Mouse (Mus musculus) CD4-positive helper T cell, adult 2 months (primary cell): Measurements from ENCODE around the gene Fam20a.
"Not testable (repeated sequence)": the region's sequence is repeated elsewhere in the genome, so short reads cannot be mapped to it uniquely, and the experiment has no call there.

Experiments
- DNase-seq: peaks from one replicate; pipeline ENCODE4 v3.0.0-alpha.2; 2012; ENCODE audit warnings: low read depth, missing footprints, low spot score

The Fam20a gene

DNA sequence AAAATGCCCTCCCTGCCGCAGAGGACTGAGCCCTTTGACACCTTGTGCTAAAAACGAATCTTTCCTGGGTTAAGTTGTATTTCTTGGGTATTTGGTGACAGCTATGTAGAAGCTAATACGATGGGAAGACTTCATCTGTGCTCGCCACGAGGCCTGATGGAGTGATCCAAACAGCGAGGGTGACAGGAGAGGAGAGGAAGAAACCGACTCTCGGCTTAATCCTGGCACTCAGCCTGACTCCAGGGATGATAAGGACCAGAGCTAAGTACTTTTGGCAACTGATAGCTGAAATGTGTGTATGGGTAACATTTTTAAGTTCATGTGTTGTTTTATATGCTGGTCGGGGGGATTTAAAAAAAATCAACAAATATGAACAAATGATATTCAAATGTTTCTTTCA, 41.1 kb downstream of the Fam20a start:
- no peak for DNase-seq

DNA sequence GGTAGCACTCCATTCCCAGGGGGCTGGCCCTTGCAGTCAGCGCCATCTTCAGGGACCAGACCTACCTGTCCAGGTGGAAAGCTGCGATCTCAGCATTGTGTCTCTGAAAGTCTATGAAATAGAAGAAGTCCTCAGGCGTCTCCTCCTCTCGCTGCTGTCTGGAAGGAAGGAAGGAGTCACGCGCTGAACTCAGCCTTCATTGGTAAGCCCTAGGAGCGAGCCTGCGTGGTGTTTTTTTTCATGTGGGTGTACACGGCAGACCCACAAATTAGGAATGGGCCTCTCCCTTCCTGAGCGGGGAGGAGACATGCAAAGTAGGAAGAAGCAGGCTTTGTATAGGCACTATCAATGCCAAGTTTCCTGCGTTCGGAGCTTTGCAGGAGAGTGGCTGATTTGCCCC, 43.8 kb downstream of the Fam20a start:
- DNase-seq: peak; percentile 60

- no peak for DNase-seq
These were observed 45.3 kb downstream of the Fam20a start for GRCm38 (mm10) chr11:109676621-109677373.

GRCm38 (mm10) chr11:109675771-109676170, 46.3 kb downstream of the Fam20a start:
- no peak for DNase-seq

GRCm38 (mm10) chr11:109675208-109675607, 46.9 kb downstream of the Fam20a start:
- DNase-seq: no peak

GRCm38 (mm10) chr11:109674542-109674941, 47.5 kb downstream of the Fam20a start:
- no peak for DNase-seq

- peak; percentile 82 for DNase-seq
These were observed 48.3 kb downstream of the Fam20a start for GRCm38 (mm10) chr11:109673741-109674140.

DNA sequence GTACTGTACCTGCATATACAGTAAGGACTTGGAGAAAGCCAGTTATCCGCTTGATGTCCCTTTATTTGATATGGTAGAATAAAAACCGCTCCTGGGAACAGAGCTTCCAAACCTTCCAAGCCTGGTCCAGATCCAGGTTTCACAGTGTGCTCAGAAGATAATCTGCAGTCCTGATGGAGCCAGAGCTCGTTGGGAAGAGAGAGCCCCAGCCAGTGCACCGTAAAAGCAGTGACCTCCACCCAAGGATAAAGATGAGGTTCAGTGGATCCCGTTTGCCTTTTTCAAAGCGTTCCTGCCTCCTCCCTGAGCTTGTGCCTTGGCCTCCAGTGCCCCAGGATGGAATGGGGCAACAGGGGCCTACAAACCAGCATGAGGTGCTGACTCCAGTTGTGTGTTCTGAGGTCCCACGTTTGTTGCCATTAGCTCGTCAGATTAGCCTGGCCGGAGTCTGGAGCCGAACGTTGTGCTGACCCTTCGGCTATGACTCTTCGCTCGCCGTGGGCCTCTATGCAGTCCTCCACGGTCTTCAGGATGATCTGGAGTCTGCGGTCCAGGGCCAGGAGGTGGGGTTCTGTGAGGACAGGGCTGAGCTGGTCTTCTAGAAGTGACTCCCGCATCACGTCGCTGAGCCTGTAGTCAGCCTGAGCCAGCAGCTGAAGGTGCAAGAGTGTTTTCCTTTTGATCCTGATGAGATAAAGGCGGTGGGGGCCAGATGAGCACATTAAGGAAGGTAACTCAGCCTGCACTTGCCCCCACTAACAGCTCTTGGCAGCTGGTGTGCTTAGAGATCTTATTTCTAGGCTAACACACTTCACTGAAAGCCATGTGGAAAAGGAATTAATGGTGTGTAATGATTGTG, 49.0 kb downstream of the Fam20a start:
- no peak for DNase-seq

GRCm38 (mm10) chr11:109672396-109672795, 49.7 kb downstream of the Fam20a start:
- peak; percentile 65 for DNase-seq

- DNase-seq: no peak
These were observed 50.1 kb downstream of the Fam20a start for GRCm38 (mm10) chr11:109672021-109672324.

GRCm38 (mm10) chr11:109671136-109672020, 50.7 kb downstream of the Fam20a start:
- DNase-seq: peak; percentile 90

DNA sequence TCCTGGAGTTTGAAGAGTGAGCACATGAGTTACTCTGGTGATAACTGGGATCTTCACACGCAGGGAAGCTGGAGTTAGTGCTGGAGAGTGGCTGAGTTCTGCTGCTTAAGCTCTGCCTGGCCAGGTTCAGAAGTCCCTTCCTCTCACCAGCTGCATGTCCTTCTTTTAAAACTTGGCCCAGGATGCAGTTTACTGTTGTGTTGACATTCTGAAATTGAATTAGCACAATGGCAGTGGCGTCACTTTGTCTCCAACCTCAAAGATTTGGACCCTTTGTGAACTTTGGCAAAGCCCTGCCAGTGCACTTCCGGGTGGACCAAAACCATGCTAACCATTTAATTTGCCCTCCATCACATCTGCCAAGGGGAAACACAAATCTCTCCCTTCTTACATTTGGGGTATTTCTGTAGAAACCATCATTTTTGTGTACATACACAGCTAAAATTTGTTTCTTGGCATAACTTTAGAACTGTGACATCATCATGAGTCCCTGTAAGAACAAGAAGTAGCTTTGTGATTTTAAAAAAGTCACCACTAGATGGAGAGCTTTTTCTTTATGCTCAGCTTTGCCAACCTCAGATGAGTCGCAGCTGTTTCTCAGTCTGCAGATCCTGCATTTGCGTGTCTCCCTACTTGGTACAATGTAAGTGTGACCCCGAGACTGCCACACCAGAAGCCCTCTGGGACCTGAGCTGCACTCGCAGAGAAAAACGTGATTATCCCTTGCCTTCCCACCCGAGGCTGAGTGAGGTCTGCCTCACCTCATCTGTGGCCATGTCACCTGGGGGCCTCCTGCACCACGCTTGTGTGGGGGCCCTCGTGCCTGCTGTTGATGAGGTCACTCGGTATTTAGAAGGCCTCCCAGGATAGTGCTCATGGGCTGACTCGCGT, 51.8 kb downstream of the Fam20a start:
- DNase-seq: peak; percentile 80

DNA sequence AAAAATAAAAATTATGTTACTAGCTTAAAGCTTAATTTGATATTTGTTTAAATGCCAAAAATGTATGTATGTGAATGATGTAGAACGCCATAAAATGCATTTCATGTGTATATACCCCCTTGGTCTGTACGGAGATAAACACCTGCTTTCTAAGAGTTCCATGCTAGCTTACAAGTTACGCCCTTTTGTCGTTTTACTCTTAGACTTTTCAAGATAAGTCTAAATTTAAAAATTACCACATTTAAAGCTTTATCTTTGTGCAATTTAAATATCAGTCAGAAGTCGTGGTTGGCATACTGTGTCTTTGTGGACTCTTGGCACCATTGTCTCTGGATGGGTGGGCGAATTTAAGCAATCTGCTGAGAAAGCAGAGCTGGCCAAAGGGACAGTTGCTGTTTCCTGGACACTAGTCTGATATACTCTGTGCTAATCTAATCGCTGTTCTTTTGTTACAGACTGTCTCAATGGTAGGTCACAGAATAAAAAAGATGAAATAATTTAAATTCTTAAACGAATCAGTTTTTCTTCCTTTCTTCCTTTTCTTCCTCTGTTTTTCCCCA, 52.9 kb downstream of the Fam20a start:
- DNase-seq: no peak

DNA sequence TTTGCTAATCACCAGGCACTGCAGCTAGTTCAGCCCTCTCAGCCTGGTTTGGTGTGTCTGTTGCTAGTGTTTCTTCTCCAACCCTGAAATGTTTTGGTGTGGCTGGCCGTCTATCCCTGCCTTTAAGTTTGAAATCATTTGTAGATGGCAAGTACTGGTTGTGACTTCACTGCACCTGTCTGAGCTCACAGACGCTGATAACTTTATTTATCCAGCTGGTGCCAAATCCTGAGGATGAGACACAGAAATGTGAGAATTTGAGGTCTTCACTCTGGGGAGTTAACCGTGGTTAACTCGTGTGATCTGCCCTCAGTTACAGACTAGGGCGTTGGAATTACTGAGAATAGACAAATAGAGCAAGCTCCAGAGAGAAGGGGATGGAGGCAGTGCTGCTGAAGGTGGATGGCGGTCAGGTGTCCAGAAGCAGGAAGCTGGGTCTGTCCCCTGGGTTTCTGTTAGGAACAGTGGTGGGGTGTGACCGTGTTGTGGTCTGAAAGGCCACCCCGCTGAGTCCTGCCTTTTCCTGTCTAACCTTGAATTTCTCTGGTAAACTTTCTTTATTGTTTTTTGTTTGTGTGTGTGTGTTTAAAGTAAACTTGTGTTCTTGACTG, 53.9 kb downstream of the Fam20a start:
- no peak for DNase-seq

- no peak for DNase-seq
These were observed 54.7 kb downstream of the Fam20a start for GRCm38 (mm10) chr11:109667371-109667770.

- no peak for DNase-seq
These were observed 55.7 kb downstream of the Fam20a start for GRCm38 (mm10) chr11:109666411-109666810.

DNA sequence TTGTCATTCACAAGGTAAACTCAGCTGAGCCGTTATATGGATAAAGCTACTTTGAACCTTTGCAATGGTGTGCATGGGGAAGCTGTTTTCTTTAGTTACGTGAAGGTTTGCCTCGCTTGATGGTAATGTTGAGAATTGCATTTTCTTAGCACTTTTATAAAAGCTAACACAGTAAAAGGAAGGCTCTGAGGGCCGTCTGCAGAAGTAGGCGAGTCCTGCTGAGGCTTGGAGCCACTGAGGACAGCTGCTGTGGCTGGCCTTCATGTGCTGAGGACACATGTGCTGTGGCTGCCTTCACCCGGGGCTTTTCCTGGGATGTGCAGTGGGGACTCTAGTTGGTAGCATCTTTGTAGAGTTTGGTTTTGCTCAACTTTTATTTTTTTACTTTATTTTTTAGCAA, 56.7 kb downstream of the Fam20a start:
- no peak for DNase-seq

DNA sequence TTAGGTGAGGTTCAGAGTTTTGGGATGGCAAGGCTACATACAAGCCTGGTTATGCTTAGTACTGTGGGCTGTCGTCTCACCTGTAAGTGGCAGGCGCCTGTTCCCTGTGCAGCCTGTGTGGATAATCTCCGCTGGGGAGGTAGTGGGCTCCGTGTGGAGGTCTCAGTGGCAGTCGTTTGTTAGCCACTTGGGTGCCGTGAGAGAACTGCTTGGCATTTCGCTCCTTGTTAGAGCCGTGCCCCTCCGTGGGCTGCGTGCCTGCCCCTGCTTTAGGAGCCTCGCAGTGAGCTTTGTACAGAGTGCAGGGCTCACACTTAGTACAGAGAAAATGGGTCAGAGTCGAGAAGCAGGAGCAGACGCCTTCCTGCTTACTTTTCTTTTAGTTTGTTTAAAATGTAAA, 57.8 kb downstream of the Fam20a start:
- no peak for DNase-seq

DNA sequence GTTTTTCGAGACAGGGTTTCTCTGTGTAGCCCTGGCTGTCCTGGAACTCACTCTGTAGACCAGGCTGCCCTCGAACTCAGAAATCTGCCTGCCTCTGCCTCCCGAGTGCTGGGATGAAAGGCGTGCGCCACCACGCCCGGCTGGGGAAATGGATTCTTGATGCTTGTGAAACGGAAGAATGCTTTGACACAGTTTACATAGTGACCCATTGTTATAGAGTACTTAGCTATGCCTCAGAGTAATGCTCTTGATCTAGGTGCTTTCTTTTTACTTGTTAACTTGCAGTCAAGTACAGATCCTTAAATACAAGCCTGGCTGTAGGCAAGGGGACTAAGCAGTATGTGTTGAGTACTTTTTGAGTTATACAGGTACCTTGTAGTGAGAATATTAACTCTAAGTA, 61.6 kb downstream of the Fam20a start:
- not testable (repeated sequence) for DNase-seq

DNA sequence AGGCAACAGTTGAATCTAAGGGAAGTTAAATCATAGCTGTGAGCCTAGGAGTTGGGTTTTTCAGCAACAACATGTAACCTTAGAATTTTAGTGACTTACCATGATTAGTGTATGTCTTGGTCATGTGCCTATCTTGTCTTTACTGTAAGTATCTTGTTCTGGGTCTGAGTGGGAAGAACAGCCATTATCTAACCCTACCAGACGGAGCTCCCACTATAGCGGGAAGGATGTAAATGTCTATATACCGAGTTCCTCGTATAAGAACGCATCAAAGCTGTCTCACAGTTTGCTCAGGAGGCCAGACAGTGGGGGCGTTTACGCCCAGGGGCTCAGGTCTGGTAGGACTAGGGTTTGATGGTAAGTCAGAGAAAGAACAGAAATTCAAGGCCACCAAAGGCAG, 65.8 kb downstream of the Fam20a start:
- no peak for DNase-seq
